Mouse (Mus musculus) CD4-positive, CD25-positive, alpha-beta regulatory T cell, adult 4 months (primary cell): ENCODE data around the gene Nfatc3. TPM values are rescaled to one million over a fixed set of nuclear protein-coding genes. Genes with fewer than 3 reads are reported as not detected.
A peak's percentile ranks its signal among the peaks of the same experiment; 100 is the strongest.

Experiments used
- ATAC-seq: one replicate; pipeline ENCODE4 v1.8.0; 2017
- polyA plus RNA-seq, 2 experiments: library from polyadenylated mRNA; unstranded; fragments of 100-300 nt; shearing (Covaris generic); gene quantifications; one replicate each; pipeline ENCODE4 v1.2.1; 2017

Gene Nfatc3
- polyA plus RNA-seq, 2 experiments from 2014 or later = 28.1 to 32.3 TPM

DNA sequence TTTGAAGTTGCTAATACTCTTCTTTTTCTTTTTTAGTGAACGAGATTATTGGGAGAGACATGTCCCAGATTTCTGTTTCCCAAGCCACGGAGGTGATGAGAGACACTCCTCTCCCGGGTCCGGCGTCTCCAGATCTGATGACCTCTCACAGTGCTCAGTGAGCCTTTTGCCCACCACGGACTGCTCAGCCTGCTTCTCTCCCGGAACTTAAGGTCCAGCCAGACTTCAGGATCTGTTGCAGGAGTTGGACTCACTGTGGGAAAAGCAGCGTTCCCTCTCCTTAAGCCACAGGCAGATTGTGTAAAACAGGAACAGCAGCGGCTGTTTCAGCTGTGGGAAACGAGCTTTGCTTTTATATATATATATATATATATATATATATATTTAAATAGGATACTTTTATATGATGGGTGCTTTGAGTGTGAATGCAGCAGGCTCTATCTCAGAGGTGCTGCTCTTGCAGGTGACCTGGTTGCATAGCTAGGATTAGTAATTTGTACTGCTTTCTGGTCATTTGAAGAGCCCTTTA lies 69.3 kb downstream of the Nfatc3 start:
- ATAC-seq = no peak

DNA sequence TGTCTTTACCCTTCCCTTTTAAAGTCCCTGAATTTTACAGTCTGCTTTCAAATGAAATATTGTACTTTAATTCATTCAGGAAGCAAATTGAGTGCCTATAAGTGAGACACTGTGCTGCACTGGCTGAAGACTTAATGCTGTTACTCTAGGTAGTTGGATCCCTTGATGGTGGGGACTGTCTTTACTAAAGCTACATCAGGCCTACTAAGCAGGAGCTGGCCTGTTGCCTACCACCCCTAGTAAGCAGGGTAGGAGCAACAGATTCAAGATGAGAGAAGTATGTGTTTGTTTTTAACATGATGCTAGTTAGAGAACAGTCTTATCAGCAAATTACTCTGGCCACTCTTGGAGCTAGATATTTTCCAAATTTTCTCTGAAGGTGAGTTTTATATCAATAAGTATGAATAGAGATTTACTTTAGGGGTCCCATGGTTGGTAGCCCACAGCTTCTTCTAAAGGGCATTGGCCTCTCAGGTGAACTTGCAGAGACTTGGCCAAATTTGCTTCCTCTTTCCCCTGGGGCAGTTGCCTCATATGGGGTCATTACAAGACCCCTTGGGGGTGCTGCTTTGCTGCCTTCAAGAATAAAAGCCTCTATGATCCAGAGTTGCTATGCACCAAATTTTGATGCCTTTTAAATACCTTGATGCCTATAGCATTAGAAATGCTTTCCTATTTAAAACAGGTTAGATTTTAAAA lies 70.7 kb downstream of the Nfatc3 start:
- no peak for ATAC-seq

GRCm38 (mm10) chr8:106129997-106130396 lies 71.4 kb downstream of the Nfatc3 start:
- ATAC-seq = no peak

DNA sequence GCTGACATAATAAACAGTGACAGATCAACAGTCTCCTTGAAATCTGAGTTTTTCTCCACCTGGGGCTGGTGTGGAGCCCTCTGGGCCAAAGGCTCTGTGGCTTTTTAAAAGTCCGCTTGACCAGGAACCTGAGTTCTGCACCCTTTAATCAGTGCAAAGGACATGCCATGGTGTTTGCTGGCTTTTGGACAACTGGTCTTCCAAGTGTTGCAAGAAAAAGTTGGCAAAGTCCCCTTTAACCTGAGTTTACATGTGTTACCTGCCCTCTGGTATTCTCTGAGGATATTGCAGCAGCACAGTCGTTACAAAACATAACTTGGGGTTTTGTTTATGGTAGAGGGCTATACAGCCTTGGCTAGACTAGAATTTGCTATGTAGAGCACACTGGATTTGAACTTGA lies 71.9 kb downstream of the Nfatc3 start:
- no peak for ATAC-seq

GRCm38 (mm10) chr8:106131021-106131420 lies 72.4 kb downstream of the Nfatc3 start:
- no peak for ATAC-seq

DNA sequence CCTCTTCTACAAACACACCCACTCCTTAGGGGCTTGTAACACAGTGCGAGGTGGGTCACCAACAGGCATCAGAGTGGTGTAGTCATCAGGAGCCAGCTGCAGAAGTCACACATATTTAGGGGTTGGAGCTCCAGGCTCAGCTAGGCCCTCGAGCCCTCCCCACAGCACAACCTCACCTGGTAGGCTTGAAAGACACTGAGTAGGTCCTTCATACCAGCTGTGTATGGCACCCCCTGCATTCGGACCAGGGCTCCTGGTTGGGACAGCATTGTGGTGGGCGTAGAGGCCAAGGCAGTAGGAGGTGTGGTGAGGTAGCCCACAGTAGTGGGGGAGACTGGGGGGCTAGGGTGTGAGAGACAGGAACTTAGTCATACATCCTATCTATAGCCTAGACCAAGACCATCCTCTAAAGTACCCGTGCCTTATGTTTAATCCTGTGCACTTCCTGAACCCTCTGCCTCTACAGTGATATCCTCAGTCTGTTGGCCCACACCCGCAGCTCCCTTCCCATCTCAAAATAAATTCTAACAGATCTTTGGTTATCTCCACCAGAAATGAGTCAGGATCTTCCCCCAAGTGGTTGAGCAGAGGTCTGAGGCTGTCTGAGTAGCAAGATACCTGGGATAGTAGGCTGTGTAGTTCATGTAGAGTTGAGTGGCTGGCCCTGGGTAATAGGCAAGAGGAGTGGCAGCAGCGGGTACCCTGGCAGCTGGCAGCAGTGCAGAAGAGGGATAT lies 73.0 kb downstream of the Nfatc3 start:
- ATAC-seq = no peak

DNA sequence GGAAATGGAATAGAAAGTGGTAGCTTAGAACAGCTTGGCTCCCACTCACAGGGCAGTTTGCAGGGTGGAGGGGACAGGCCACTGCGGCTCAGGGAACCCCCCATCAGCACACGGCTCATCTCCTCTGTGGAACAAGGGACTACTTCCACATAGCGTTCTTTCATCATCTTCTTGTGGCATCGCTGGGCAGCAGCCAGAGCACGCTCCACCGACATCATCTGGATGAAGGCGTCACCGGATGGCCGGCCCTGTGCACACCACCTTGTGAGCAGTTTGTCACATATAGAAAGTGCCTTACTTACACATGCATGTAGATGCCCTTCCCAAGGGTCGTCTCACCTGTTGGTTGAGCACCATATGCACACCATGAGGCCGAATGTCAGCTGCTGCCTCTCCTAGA lies 73.7 kb downstream of the Nfatc3 start:
- no peak for ATAC-seq

DNA sequence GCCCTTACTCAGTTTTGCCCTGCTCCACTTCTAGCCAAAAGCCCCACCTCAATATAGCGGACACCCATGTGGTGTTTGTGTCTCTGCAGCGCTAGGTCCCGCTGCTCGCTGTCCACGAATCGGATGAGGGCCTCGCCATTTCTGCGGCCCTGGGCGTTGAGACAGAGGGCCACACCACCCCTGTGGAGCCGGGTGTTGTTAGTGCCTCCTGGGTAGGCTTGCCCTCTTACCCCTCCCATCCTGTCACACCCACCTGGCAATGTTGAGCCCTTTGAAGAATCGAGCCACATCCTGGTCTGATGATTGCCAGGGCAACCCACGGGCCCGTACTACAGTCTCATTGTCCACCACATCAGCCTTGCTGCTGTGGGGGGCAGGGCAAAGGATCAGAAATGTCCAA lies 74.9 kb downstream of the Nfatc3 start:
- peak; percentile 36 for ATAC-seq

- no peak for ATAC-seq
Measured at GRCm38 (mm10) chr8:106133946-106134345, 75.3 kb downstream of the Nfatc3 start.

DNA sequence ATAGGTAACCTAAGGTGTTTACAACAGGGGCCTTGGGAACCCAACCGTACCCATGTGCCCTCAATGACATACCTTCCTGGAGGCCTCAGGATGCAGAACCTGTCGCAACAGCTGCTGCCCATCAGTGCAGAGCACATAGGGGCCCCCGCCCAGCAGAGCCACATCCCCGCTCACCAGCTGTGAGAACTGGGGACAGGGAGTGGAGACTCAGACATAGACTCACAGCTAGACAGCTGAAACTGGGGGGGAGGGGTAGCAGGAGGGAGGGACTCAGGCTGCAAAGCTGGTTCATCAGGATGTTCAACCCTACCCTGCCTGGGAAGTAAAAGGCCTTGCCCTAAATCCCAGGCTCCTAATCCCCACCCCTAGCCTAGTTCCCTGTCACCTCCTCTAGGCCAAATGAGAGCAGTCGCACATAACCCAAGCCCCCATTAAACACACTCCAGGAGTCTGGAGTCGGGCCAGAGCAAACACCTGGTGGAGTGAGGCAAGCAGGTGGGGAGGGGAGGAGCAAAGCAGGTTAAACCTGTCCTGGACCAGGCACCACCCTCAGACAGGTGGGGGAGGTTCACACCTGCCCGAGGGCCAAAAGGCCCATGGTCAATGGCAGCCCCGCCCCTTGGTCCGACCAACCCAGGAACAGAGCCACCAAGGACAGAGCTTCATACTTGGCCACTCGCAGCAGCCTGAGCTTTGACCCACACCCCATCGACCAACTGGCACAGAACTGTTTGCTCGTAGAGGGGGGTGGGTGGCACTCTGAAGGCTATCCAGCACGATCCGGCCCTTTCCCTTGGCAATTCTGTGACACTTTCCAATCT lies 76.3 kb downstream of the Nfatc3 start:
- ATAC-seq = no peak

GRCm38 (mm10) chr8:106135672-106136071 lies 77.0 kb downstream of the Nfatc3 start:
- no peak for ATAC-seq

- peak; percentile 31 for ATAC-seq
Measured at GRCm38 (mm10) chr8:106136156-106137130, 77.8 kb downstream of the Nfatc3 start, which contains the start of gene Esrp2. TSS of gene Esrp2 (minus strand) at chr8:106136974.

- no peak for ATAC-seq
Measured at GRCm38 (mm10) chr8:106137218-106137905, 78.7 kb downstream of the Nfatc3 start.

- no peak for ATAC-seq
Measured at GRCm38 (mm10) chr8:106137906-106138477, 79.4 kb downstream of the Nfatc3 start.

DNA sequence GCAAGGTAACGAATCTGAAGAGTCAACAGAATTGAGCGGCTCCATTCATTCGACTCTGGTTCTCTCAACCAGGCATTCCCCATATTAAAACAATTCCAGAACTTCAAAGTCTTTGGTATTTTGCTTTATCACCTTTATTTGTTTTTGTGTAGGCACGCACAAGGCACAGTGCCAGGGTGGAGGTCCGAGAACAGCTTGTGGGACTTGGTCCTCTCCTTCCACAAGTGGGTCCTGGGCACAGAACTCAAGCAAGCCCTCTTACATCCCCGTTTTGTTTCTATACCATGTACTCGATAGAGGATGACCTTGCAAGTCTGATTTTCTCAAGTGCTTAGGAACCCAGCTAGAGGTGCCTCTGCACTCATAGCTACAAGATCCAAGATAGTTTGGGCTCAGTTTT lies 80.0 kb downstream of the Nfatc3 start:
- ATAC-seq = no peak

GRCm38 (mm10) chr8:106140191-106140590 lies 81.6 kb downstream of the Nfatc3 start:
- ATAC-seq = no peak

DNA sequence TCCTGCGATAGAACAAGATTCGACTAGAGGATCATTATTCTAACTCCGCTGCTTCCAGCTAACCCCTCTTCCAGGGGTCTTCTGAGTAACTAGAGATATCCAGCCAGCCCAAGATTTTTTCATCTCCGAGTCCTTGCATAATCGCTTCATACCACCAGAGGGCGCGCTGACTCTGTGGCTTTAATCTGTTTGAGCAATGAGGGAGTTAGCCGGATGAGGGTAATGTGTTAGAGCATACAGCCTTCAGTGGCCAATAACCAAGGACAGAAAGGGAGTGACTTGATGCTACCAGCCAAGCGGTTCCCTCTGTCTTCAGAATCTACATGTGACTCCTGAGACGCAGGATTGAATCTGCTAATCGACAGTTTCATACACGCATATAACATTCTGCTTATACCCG lies 82.1 kb downstream of the Nfatc3 start:
- peak; percentile 82 for ATAC-seq

DNA sequence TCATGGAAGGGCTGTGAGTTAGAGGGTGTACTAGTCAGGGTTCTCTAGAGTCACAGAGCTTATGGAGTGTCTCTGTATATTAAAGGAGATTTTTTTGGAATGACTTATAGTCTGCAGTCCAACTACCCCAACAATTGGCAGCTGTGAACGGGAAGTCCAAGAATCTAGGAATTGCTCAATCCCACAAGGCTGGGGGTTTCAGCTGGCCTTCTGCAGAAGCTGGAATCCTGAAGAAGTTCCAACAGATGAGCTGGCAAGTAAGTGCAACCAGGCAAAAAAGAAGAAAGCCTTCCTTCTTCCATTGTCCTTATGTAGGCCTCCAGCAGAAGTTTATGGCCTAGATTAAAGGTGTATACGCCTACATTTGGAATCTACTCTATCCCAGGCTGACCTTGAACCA lies 86.7 kb downstream of the Nfatc3 start:
- ATAC-seq = no peak

DNA sequence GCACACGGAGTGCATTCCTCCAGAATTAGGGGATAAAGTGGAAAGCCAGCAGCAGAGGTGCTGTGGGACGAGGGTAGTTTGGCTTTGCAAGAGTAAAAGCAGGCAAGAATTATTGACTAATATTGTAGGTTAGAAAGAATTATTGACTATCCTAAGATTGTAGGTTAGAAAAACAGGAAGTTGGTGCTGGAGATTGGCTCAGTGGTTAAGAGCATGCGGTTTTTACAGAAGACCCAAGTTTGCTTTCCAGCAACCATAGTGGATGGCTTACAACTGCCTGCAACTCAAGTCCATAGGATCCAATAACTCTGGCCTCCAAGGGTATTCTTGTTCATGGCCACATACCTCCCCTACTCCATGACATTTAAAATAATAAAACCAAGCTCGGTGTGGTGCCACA lies 87.4 kb downstream of the Nfatc3 start:
- ATAC-seq = no peak

DNA sequence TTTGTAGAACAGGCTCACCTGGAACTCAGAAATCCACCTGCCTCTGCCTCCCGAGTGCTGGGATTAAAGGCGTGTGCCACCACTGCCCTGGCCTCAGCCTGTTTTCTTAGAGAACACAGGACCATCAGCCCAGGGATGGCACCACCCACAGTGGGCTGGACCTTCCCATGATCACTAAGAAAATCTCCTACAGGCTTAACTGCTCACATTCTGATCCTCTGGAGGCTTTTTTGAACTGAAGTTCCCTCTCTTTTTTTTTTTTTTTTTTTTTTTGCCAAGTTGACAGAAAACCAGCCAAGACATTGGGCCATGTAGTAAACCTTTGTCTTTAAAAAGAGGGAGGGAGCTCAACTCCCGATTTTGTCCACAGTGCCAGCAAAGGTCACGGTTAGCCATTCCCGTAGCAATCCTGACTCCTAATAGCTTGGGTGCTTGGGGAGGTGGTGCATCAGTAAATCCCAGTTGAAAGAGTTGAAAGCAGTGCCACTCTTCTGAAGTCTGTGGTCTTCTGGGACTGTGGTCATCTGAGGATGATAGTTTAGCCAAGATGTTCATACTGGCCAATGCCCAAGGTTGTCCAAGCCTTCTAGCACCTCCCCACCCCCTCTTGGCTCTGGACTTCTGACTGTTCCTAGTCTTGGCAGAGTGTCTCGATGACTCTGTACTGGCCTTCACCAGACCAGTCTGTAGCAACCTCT lies 89.4 kb downstream of the Nfatc3 start:
- ATAC-seq = no peak
